Mouse (Mus musculus) CH12.LX (cell line): ENCODE data around the gene Skida1. TPM values are rescaled to one million over a fixed set of nuclear protein-coding genes. Genes with fewer than 3 reads are reported as not detected.

Source experiments
- DNase-seq: peaks from one replicate; pipeline ENCODE4 v3.0.0-alpha.2; 2013; ENCODE audit errors: extremely low read depth
- H3K27ac ChIP-seq: 2 replicates; pipeline ENCODE4 v1.5.1; 2012; ENCODE audit warnings: low read depth, mild to moderate bottlenecking, control low read depth, moderate library complexity; ENCODE audit not compliant: insufficient read depth
- H3K27me3 ChIP-seq: replicated peaks from 2 replicates; pipeline ENCODE3; 2012; ENCODE audit warnings: inconsistent platforms
- H3K36me3 ChIP-seq, 2 experiments: replicated peaks in 1 of 2; 2 replicates each; pipeline versions ENCODE3 to v1.6.1; 2012; ENCODE audit warnings: inconsistent platforms in 1 of 2, low read length in 1 of 2, mild to moderate bottlenecking in 1 of 2, mixed read lengths in 1 of 2, moderate library complexity in 1 of 2; ENCODE audit not compliant: control insufficient read depth in 1 of 2, insufficient read depth in 1 of 2
- H3K4me1 ChIP-seq, 2 experiments: 2 replicates each; pipeline ENCODE4 v1.6.1; 2012; ENCODE audit warnings: inconsistent platforms in 1 of 2, moderate library complexity in 1 of 2; ENCODE audit not compliant: insufficient read depth in 2 of 2, control insufficient read depth in 1 of 2
- H3K4me2 ChIP-seq: 2 replicates; pipeline ENCODE4 v1.6.1; 2012; ENCODE audit warnings: low read depth, mild to moderate bottlenecking, control low read depth; ENCODE audit not compliant: poor library complexity, insufficient read depth, severe bottlenecking
- H3K4me3 ChIP-seq, 3 experiments: fragments of 150-350 bp in 1 of 3; sonication (generic) in 1 of 3; replicated peaks in 1 of 3; 2 replicates each; pipeline versions ENCODE3 to v1.5.1; 2011 to 2012; ENCODE audit warnings: low read depth in 2 of 3, low read length in 2 of 3, mild to moderate bottlenecking in 2 of 3, moderate library complexity in 2 of 3, control low read depth in 1 of 3, improper control_type of control experiment in 1 of 3, inconsistent platforms in 1 of 3, mixed read lengths in 1 of 3; ENCODE audit not compliant: poor library complexity in 1 of 3
- H3K79me2 ChIP-seq: replicated peaks from 2 replicates; pipeline ENCODE4 v1.6.1; 2012; ENCODE audit warnings: mild to moderate bottlenecking, moderate library complexity; ENCODE audit not compliant: control insufficient read depth, poor library complexity, insufficient read depth, severe bottlenecking; ENCODE audit errors: extremely low read depth
- H3K9ac ChIP-seq: 2 replicates; pipeline ENCODE4 v1.6.1; 2012; ENCODE audit warnings: low read depth, mild to moderate bottlenecking, control low read depth, moderate library complexity; ENCODE audit not compliant: insufficient read depth
- H3K9me3 ChIP-seq: replicated peaks from 2 replicates; pipeline ENCODE3; 2012; ENCODE audit warnings: low read length, inconsistent platforms, mixed read lengths
- BHLHE40 ChIP-seq: IDR thresholded peaks from 2 replicates; pipeline ENCODE4 v1.6.1; 2011; ENCODE audit warnings: mild to moderate bottlenecking, low read depth, low read length, improper control_type of control experiment
- CTCF ChIP-seq, 2 experiments: IDR thresholded peaks in 1 of 2; conservative IDR thresholded peaks in 1 of 2; 2 replicates each; pipeline ENCODE4 v1.5.1; 2011 to 2012; ENCODE audit warnings: low read depth in 2 of 2, low read length in 2 of 2, improper control_type of control experiment in 1 of 2, inconsistent platforms in 1 of 2, mild to moderate bottlenecking in 1 of 2, moderate library complexity in 1 of 2
- EP300 ChIP-seq: IDR thresholded peaks from 2 replicates; pipeline ENCODE4 v1.6.1; 2011; ENCODE audit warnings: low read length, improper control_type of control experiment
- ETS1 ChIP-seq: conservative IDR thresholded peaks from 2 replicates; pipeline ENCODE4 v1.6.1; 2012; ENCODE audit warnings: low read depth, mild to moderate bottlenecking, inconsistent platforms, low read length, improper control_type of control experiment, moderate library complexity
- GABPA ChIP-seq: IDR thresholded peaks from 2 replicates; pipeline ENCODE4 v1.6.1; 2012; ENCODE audit warnings: low read depth, low read length, improper control_type of control experiment, inconsistent platforms; ENCODE audit not compliant: insufficient replicate concordance
- HCFC1 ChIP-seq: IDR thresholded peaks from 2 replicates; pipeline ENCODE4 v1.6.1; 2012; ENCODE audit warnings: low read depth, mild to moderate bottlenecking, inconsistent platforms, low read length, improper control_type of control experiment
- IRF4 ChIP-seq: IDR thresholded peaks from 2 replicates; pipeline ENCODE4 v1.6.1; 2014; ENCODE audit warnings: low read depth, mild to moderate bottlenecking, inconsistent platforms, low read length, improper control_type of control experiment
- JUN ChIP-seq: IDR thresholded peaks from 2 replicates; pipeline ENCODE4 v1.6.1; 2011; ENCODE audit warnings: low read depth, mild to moderate bottlenecking, low read length, improper control_type of control experiment, moderate library complexity; ENCODE audit not compliant: insufficient read depth
- JUND ChIP-seq: conservative IDR thresholded peaks from 2 replicates; pipeline ENCODE4 v1.6.1; 2011; ENCODE audit warnings: low read depth, low read length, improper control_type of control experiment
- MAFK ChIP-seq: IDR thresholded peaks from 2 replicates; pipeline ENCODE4 v1.6.1; 2011; ENCODE audit warnings: low read length, improper control_type of control experiment; ENCODE audit not compliant: insufficient replicate concordance
- MAZ ChIP-seq: IDR thresholded peaks from 2 replicates; pipeline ENCODE4 v1.6.1; 2012; ENCODE audit warnings: low read depth, mild to moderate bottlenecking, inconsistent platforms, low read length, improper control_type of control experiment, moderate library complexity
- MEF2A ChIP-seq: IDR thresholded peaks from 2 replicates; pipeline ENCODE4 v1.6.1; 2014; ENCODE audit warnings: low read depth, mild to moderate bottlenecking, inconsistent platforms, low read length, improper control_type of control experiment, borderline replicate concordance
- MYC ChIP-seq: IDR thresholded peaks from 2 replicates; pipeline ENCODE4 v1.6.1; 2011; ENCODE audit warnings: low read depth, mild to moderate bottlenecking, improper control_type of control experiment, low read length
- NELFE ChIP-seq: IDR thresholded peaks from 2 replicates; pipeline ENCODE4 v1.6.1; 2011; ENCODE audit warnings: low read depth, low read length, improper control_type of control experiment
- NRF1 ChIP-seq: IDR thresholded peaks from 2 replicates; pipeline ENCODE4 v1.6.1; 2014; ENCODE audit warnings: low read depth, mild to moderate bottlenecking, inconsistent platforms, low read length, improper control_type of control experiment, moderate library complexity
- POLR2A ChIP-seq: IDR thresholded peaks from 2 replicates; pipeline ENCODE4 v1.6.1; 2011; ENCODE audit warnings: low read depth, mild to moderate bottlenecking, improper control_type of control experiment, low read length
- RAD21 ChIP-seq: IDR thresholded peaks from 2 replicates; pipeline ENCODE4 v1.6.1; 2011; ENCODE audit warnings: low read depth, mild to moderate bottlenecking, low read length, improper control_type of control experiment, moderate library complexity
- TCF12 ChIP-seq: IDR thresholded peaks from 2 replicates; pipeline ENCODE4 v1.6.1; 2014; ENCODE audit warnings: low read depth, mild to moderate bottlenecking, inconsistent platforms, low read length, improper control_type of control experiment
- USF1 ChIP-seq: IDR thresholded peaks from 2 replicates; pipeline ENCODE4 v1.6.1; 2014; ENCODE audit warnings: low read depth, mild to moderate bottlenecking, inconsistent platforms, low read length, improper control_type of control experiment
- USF2 ChIP-seq: conservative IDR thresholded peaks from 2 replicates; pipeline ENCODE4 v1.6.1; 2011; ENCODE audit warnings: low read depth, low read length, improper control_type of control experiment
- ZC3H11A ChIP-seq: IDR thresholded peaks from 2 replicates; pipeline ENCODE4 v1.6.1; 2012; ENCODE audit warnings: low read depth, mild to moderate bottlenecking, inconsistent platforms, low read length, improper control_type of control experiment
- ZNF384 ChIP-seq: IDR thresholded peaks from 2 replicates; pipeline ENCODE4 v1.6.1; 2012; ENCODE audit warnings: low read depth, low read length, improper control_type of control experiment, inconsistent platforms
- dilution Hi-C: fragments of 300-500 bp; cut with MboI; formaldehyde crosslinking; loops from 2 replicates; pipeline ENCODE4 v1.14.3; 2020; ENCODE audit warnings: low sequenced_read_pairs; ENCODE audit not compliant: extremely low pct_unique_long_range_greater_than_20kb, extremely low pct_ligation_motif_present
- in situ Hi-C: fragments of 300-500 bp; cut with MboI; formaldehyde crosslinking; loops from 3 replicates; pipeline ENCODE4 v1.14.3; 2019; ENCODE audit warnings: low sequenced_read_pairs, low pct_ligation_motif_present, low pct_unique_long_range_greater_than_20kb, mixed read lengths
- polyA plus RNA-seq: library from polyadenylated mRNA; unstranded; fragments of >175 nt; gene quantifications from 2 replicates; pipeline ENCODE4 v1.2.1, GENCODE M21; 2012; ENCODE audit warnings: low read depth; ENCODE audit not compliant: insufficient read length
- total RNA-seq, 2 experiments: library from RNA; depleted of rRNA; stranded (reverse); fragments of 300-350 nt in 1 of 2; fragments of >200 nt in 1 of 2; gene quantifications; 2 replicates each; pipeline ENCODE4 v1.2.3; 2012 to 2014

Skida1 gene
- total and polyA plus RNA-seq, 3 experiments: 0.35 to 0.85 (median 0.36) TPM

DNA sequence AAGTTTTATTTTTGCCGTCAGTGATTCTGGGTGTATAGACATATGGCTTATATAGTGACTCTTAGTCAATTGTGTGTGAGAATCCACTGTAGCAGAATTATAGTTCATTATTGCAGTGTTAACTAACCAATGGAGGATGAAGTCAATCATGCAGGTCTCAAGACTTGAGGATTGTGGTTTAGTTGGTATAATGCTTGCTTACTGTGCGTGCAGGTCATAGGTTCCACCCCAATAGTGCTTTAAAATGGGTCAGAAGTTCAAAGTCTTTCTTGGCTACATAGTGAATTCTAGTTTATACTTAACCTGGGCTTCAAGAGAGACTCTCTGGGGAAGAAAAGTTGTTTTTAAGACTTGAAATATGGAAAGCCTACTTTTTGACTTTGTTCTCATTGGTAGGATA, 23.1 kb upstream of the Skida1 start:
- Histone ChIP-seq H3K4me3 (no peak overlapping the region), H3K9me3 (no peaks in the 10 kb centered on the region), H3K4me2 (no peak overlapping the region), H3K27ac (no peak overlapping the region), H3K27me3 (no peaks in the 10 kb centered on the region), H3K4me1 (peaks cover 0 to 12% of the 10 kb centered on the region in 2 experiments; a peak in 2 of 4 replicates), H3K79me2 (peaks cover 46% of the 10 kb centered on the region), H3K36me3 (peaks cover 16 to 62% of the 10 kb centered on the region in 2 experiments), H3K9ac (no peak overlapping the region)
- TF ChIP-seq NELFE (no peak), JUND (no peak), RAD21 (no peak), ZNF384 (no peak), NRF1 (no peak), CTCF (conservative IDR thresholded peaks at IDR 0.05 in 1 of 2, IDR thresholded peaks at IDR 0.05 in 1 of 2; ENCODE audit: low read depth in 2 of 2, low read length in 2 of 2) (no peak), ETS1 (no peak), IRF4 (no peak), EP300 (no peak), MYC (no peak), POLR2A (no peak), JUN (no peak), BHLHE40 (no peak), TCF12 (no peak), USF1 (no peak), MAFK (no peak), HCFC1 (no peak), USF2 (no peak), MEF2A (no peak)
- in situ Hi-C loops: no loop called here
- dilution Hi-C loops: no loop called here
- no peak for DNase-seq

DNA sequence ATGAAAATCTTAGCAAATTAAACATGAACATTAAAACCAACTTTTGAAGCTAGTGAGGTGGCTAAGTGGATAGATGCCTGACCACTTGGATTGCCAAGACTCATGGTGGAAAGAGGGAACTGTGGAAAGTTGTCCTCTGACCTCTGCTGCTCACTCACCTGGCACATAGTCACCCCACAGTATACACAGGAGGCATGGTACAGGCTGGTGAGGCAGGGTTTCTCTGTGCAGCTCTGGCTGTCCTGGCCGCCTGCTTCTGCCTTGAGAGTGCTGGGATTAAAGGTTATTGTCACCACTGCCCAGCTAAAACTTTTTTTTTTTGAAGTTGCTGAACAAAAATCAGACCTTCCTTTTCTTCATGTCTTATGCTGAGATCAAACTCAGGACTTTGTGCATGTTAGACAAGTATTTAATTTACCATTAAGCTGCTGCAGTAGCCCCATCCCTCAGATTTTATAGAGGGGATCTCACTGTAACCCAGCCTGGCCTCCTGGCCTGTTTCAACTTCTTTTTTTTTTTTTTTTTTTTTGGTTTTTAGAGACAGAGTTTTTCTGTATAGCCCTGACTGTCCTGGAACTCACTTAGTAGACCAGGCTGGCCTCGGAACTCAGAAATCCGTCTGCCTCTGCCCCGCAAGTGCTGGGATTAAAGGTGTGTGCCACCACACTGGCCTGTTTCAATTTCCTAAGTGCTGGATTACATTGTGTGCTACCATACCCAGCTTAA, 19.4 kb upstream of the Skida1 start:
- Histone ChIP-seq H3K36me3 (peaks cover 8 to 40% of the 10 kb centered on the region in 2 experiments), H3K79me2 (peaks cover 52% of the 10 kb centered on the region), H3K4me2 (no peak overlapping the region), H3K9ac (no peak overlapping the region), H3K27ac (no peak overlapping the region)
- in situ Hi-C loops: no loop called here
- DNase-seq: no peak
- TF ChIP-seq GABPA (no peak), ZC3H11A (no peak), TCF12 (no peak), MAZ (no peak)
- TF ChIP-seq, all 38 proteins: peak for 0
- dilution Hi-C loops: no loop called here
- H3K4me1 ChIP-seq: peaks cover 0 to 22% of the 10 kb centered on the region in 2 experiments; a peak in 2 of 4 replicates
- no peak overlapping the region for H3K4me3 ChIP-seq
- H3K27me3 ChIP-seq: no peaks in the 10 kb centered on the region
- H3K9me3 ChIP-seq: no peaks in the 10 kb centered on the region
